Mouse (Mus musculus): ENCODE measurements around the gene E130208F15Rik.

DNA sequence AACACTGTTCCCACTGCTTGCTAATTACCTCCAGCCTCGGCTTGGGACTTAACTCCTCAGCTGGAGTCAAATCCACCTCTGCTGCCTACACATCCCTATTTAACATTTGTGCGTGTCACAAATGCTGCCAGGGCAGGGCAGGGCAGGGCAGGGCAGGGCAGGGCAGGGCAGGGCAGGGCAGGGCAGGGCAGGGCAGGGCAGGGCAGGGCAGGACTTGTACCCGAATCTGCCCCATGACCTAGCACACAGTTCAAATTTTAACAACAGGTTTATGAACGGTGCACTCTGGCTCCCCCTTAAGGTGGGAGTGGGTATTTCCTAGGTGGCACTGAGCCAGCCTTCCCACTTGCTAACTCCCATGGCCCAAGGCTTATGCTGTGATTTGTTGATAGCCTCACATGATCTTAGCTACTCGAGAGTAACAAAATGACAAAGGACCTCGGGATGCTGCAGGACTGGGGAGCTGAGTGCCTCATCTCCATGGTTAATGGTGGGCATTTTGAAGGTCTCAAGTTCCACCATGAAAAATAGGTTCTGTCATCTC, 31.8 kb downstream of the E130208F15Rik start:
- TF ChIP-seq CTCF (IDR thresholded peaks at IDR 0.05; ENCODE audit: control insufficient read depth, insufficient read depth, insufficient read length) (no peak), MYOG (IDR thresholded peaks at IDR 0.05; ENCODE audit: control insufficient read depth, extremely low read depth, insufficient read length) (no peak), USF1 (IDR thresholded peaks at IDR 0.05; ENCODE audit: low read depth) (no peak), MAX (IDR thresholded peaks at IDR 0.05) (no peak), MYOD1 (IDR thresholded peaks at IDR 0.05; ENCODE audit: control insufficient read depth, insufficient read length, low read depth) (no peak), CEBPB (IDR thresholded peaks at IDR 0.05; ENCODE audit: low read depth) (no peak), FOSL1 (IDR thresholded peaks at IDR 0.05; ENCODE audit: insufficient read depth, low read length, poor library complexity, severe bottlenecking) (no peak)
